Mouse (Mus musculus): ENCODE data around the gene Fxyd7. TPM values are rescaled to one million over a fixed set of nuclear protein-coding genes. Genes with fewer than 3 reads are reported as not detected.
A peak's percentile ranks its signal among the peaks of the same experiment; 100 is the strongest.

Fxyd7 gene
- polyA plus RNA-seq, 1 experiment, result not detected

DNA sequence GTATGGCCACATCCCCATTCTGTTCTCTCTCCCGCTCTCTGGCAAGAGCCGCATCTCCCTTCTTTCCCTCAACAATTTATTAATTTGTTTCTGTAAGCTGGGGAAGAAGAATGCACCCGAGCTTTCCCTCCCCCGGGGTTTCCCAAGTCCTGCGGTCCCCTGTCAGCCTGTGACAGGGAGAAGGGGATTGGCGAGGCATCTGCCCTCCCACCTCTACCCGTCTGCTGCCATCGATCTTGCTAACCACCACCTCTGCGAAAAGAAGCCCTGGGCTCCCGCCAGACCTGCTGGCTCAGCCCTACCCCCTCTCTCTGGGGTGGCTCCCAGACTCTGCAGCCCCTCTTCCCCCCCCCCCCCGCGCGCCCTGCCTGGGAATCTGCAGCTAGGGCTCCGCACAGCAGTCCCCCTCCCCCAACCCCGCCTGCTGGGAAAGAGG is 1.4 kb downstream of the Fxyd7 start:
- Histone ChIP-seq H3K79me2 (ENCODE audit: control insufficient read depth, insufficient read depth) (no peaks in the 10 kb centered on the region), H3K36me3 (ENCODE audit: control insufficient read depth, insufficient read depth) (no peaks in the 10 kb centered on the region), H3K4me2 (ENCODE audit: low read depth) (no peak overlapping the region), H3K4me3 (no peak overlapping the region), H3ac (ENCODE audit: control insufficient read depth, insufficient read length) (no peak overlapping the region), H3K27me3 (ENCODE audit: control insufficient read depth, insufficient read depth, insufficient read length) (peaks cover 20% of the 10 kb centered on the region)
- no peak for TF ChIP-seq MYOG (IDR thresholded peaks at IDR 0.05; ENCODE audit: control insufficient read depth in 1 of 3, insufficient read depth in 1 of 3, insufficient read length in 2 of 3, low read depth in 2 of 3)
- TF ChIP-seq POLR2AphosphoS2 (IDR thresholded peaks at IDR 0.05; ENCODE audit: insufficient read length, low read depth), result no peak
- no peak for TF ChIP-seq TCF12 (IDR thresholded peaks at IDR 0.05; ENCODE audit: insufficient read depth, poor library complexity, severe bottlenecking)
- no peak for TF ChIP-seq REST (IDR thresholded peaks at IDR 0.05; ENCODE audit: insufficient read depth, insufficient read length)
- TF ChIP-seq MAX (IDR thresholded peaks at IDR 0.05; ENCODE audit: low read depth), result no peak
- no peak for TF ChIP-seq POLR2A (IDR thresholded peaks at IDR 0.05; ENCODE audit: insufficient read length, low read depth)
- no peak for TF ChIP-seq SRF (IDR thresholded peaks at IDR 0.05; ENCODE audit: control insufficient read depth, insufficient read length, low read depth)
- TF ChIP-seq E2F4 (IDR thresholded peaks at IDR 0.05; ENCODE audit: insufficient read depth), result no peak
- TF ChIP-seq USF1 (IDR thresholded peaks at IDR 0.05; ENCODE audit: low read depth), result no peak
- TF ChIP-seq TCF3 (IDR thresholded peaks at IDR 0.05; ENCODE audit: insufficient read length, low read depth), result no peak
- TF ChIP-seq MYOD1 (IDR thresholded peaks at IDR 0.05; ENCODE audit: control insufficient read depth in 1 of 3, insufficient read length in 2 of 3, low read depth in 2 of 3), result no peak

DNA sequence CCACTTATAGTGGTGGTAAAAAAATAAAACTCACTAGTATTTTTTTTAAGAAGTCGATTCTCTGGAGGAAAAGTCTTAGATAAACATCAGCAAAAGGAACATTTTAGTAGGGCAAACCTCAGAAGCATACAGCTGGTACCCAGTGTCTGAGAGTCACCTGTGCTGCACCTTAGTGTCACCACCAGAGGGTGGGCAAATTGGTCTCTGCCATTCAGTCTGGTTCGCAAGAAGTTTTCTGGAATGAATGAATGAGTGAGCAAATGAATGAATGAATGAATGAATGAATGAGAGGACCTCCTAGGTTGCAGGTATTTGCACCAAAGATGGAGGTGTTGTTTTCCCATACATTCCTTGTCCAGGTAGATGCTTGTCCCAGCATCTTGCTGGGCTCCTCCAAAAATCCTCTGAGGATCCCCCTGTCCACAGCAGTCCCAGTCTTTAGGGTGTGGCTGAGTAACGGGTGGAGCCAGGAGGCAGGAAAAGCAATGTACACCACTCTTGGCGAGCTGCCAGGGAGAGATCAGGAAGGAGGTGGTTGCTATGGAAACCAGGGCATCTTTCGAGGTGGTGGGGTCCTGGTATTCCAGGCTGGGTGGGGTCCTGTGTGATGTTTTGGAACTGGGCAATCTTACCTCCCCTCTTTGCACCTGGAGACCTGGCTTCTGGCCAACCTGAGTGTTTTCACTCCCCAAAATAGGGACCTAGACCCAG is 2.0 kb downstream of the Fxyd7 start:
- no peaks in the 10 kb centered on the region for H3K36me3 ChIP-seq (ENCODE audit: control insufficient read depth, insufficient read depth)
- TF ChIP-seq SRF (IDR thresholded peaks at IDR 0.05; ENCODE audit: control insufficient read depth, insufficient read length, low read depth), result no peak
- TF ChIP-seq REST (IDR thresholded peaks at IDR 0.05; ENCODE audit: insufficient read depth, insufficient read length), result no peak
- TF ChIP-seq POLR2A (IDR thresholded peaks at IDR 0.05; ENCODE audit: insufficient read length, low read depth), result no peak
- no peak for TF ChIP-seq TCF12 (IDR thresholded peaks at IDR 0.05; ENCODE audit: insufficient read depth, poor library complexity, severe bottlenecking)
- no peak for TF ChIP-seq MYOD1 (IDR thresholded peaks at IDR 0.05; ENCODE audit: control insufficient read depth in 1 of 3, insufficient read length in 2 of 3, low read depth in 2 of 3)
- no peak for TF ChIP-seq CEBPB (IDR thresholded peaks at IDR 0.05; ENCODE audit: insufficient read depth, poor library complexity, severe bottlenecking)
- TF ChIP-seq MYOG (IDR thresholded peaks at IDR 0.05; ENCODE audit: control insufficient read depth in 1 of 3, insufficient read depth in 1 of 3, insufficient read length in 2 of 3, low read depth in 2 of 3), result no peak
- no peak overlapping the region for H3K4me3 ChIP-seq
- H3K79me2 ChIP-seq (ENCODE audit: control insufficient read depth, insufficient read depth), result no peaks in the 10 kb centered on the region
- peaks cover 20% of the 10 kb centered on the region for H3K27me3 ChIP-seq (ENCODE audit: control insufficient read depth, insufficient read depth, insufficient read length)
- no peak overlapping the region for H3ac ChIP-seq (ENCODE audit: control insufficient read depth, insufficient read length)
- H3K4me2 ChIP-seq (ENCODE audit: low read depth), result no peak overlapping the region

DNA sequence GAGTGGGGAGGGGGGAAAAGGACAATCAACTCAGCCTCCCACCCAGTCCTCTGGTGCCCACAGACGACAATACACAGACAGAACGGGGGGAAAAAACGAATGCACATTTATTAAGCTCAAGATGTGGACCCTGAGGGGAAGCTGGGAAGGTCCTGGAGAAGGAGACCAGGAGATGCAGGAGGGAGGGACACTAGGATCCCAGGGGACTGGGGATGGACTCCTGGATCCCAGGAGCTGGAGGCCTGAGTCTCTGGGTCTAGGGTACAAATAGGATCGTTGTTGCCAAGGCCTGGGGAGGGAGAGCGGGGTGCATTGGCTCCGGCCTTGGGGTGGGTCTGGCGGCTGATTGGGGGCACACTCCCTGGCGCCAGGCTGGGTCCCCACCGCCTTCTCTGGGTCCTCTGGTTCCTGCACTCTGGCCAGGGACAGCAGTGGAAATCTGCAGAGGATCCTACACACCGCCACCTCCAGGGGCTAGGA is 8.8 kb downstream of the Fxyd7 start, which contains the start of gene Fxyd5:
Fxyd5 (minus strand) TSS at position 51 of the 480 bp plus-strand sequence.
- peak within 1 kb of the TSS; percentile 14 for H3ac ChIP-seq (ENCODE audit: control insufficient read depth, insufficient read length)
- H3K36me3 ChIP-seq (ENCODE audit: control insufficient read depth, insufficient read depth), result no peaks in the 10 kb centered on the region
- H3K4me3 ChIP-seq, result peak within 1 kb of the TSS; percentile 20
- no peak for TF ChIP-seq MYOG (IDR thresholded peaks at IDR 0.05; ENCODE audit: control insufficient read depth in 1 of 3, insufficient read depth in 1 of 3, insufficient read length in 2 of 3, low read depth in 2 of 3)
- no peak for TF ChIP-seq SRF (IDR thresholded peaks at IDR 0.05; ENCODE audit: control insufficient read depth, insufficient read length, low read depth)
- TF ChIP-seq REST (IDR thresholded peaks at IDR 0.05; ENCODE audit: insufficient read depth, insufficient read length), result no peak
- TF ChIP-seq POLR2A (IDR thresholded peaks at IDR 0.05; ENCODE audit: insufficient read length, low read depth), result no peak
- no peak for TF ChIP-seq TCF3 (IDR thresholded peaks at IDR 0.05; ENCODE audit: insufficient read length, low read depth)
- no peak for TF ChIP-seq MAX (IDR thresholded peaks at IDR 0.05; ENCODE audit: low read depth)
- no peak for TF ChIP-seq CEBPB (IDR thresholded peaks at IDR 0.05; ENCODE audit: insufficient read depth, poor library complexity, severe bottlenecking)
- no peak for TF ChIP-seq POLR2AphosphoS2 (IDR thresholded peaks at IDR 0.05; ENCODE audit: insufficient read length, low read depth)
- TF ChIP-seq MYOD1 (IDR thresholded peaks at IDR 0.05; ENCODE audit: control insufficient read depth in 1 of 3, insufficient read length in 2 of 3, low read depth in 2 of 3), result no peak
- TF ChIP-seq TCF12 (IDR thresholded peaks at IDR 0.05; ENCODE audit: insufficient read depth, poor library complexity, severe bottlenecking), result no peak
- no peak for TF ChIP-seq E2F4 (IDR thresholded peaks at IDR 0.05; ENCODE audit: insufficient read depth)
- no peak for TF ChIP-seq USF1 (IDR thresholded peaks at IDR 0.05; ENCODE audit: low read depth)
- no peaks in the 10 kb centered on the region for H3K79me2 ChIP-seq (ENCODE audit: control insufficient read depth, insufficient read depth)
- H3K4me2 ChIP-seq (ENCODE audit: low read depth), result peak within 1 kb of the TSS; percentile 74
- no peaks in the 10 kb centered on the region for H3K27me3 ChIP-seq (ENCODE audit: control insufficient read depth, insufficient read depth, insufficient read length)

DNA sequence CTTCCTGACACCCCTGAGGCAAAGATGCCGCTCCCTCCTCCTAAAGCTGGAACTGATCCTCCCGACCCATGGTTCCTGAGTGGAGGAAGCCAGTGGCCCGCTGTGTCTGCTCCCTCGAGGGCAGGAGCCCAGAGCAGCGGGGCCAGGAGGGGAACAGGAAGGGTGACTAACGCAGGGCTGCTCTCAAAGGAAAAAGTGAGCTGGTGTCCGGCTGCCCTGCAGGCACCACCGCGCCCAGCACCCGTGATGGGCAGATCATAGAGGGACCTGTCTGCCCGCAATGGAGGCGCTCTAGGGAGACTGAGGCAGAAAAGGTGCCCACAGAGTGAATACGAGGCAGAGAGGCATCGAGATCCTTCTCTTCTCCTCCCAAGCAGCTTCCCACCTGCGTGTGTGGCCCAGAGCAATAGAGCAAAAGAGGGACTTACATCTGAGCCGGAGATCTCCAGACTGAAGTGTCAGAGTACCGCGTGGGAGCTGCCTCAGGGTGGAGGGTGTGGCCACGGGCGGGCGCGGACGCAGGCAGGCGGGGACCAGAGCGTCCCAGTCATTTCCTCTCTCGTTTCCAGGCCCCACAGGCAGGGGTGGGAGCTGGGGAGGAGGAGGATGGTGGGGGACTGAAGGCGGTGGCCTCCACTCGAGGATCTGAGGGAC is 9.5 kb downstream of the Fxyd7 start:
- peak overlapping the region; percentile 74 for H3K4me2 ChIP-seq (ENCODE audit: low read depth)
- H3ac ChIP-seq (ENCODE audit: control insufficient read depth, insufficient read length), result peak overlapping the region; percentile 14
- no peaks in the 10 kb centered on the region for H3K79me2 ChIP-seq (ENCODE audit: control insufficient read depth, insufficient read depth)
- H3K36me3 ChIP-seq (ENCODE audit: control insufficient read depth, insufficient read depth), result no peaks in the 10 kb centered on the region
- no peaks in the 10 kb centered on the region for H3K27me3 ChIP-seq (ENCODE audit: control insufficient read depth, insufficient read depth, insufficient read length)
- H3K4me3 ChIP-seq, result peak overlapping the region; percentile 20
- TF ChIP-seq E2F4 (IDR thresholded peaks at IDR 0.05; ENCODE audit: insufficient read depth) (no peak), POLR2A (IDR thresholded peaks at IDR 0.05; ENCODE audit: insufficient read length, low read depth) (peak; percentile 27), CEBPB (IDR thresholded peaks at IDR 0.05; ENCODE audit: insufficient read depth, poor library complexity, severe bottlenecking) (no peak)

Data from myocyte (in vitro differentiated cells).